Mouse (Mus musculus): Measurements from ENCODE around the gene Card9. TPM values are rescaled to one million over a fixed set of nuclear protein-coding genes. Genes with fewer than 3 reads are reported as not detected.
A peak's percentile ranks its signal among the peaks of the same experiment; 100 is the strongest.

Gene Card9
- polyA plus RNA-seq, 1 experiment from 2014 or later, result 1.9 TPM

- H3K4me1 ChIP-seq (ENCODE audit: control insufficient read depth, insufficient read depth, low read depth, low read length), result peaks cover 41% of the 10 kb centered on the region
- H3K9ac ChIP-seq (ENCODE audit: low read depth, low read length), result peak within 1 kb of the TSS; percentile 96
- H3K27ac ChIP-seq (ENCODE audit: low read depth, low read length), result peak within 1 kb of the TSS; percentile 99
- no peaks in the 10 kb centered on the region for H3K9me3 ChIP-seq (ENCODE audit: control insufficient read depth, low read length)
- WGBS, result under 1% methylated on average over 43 of the region's 66 CpGs
- ATAC-seq, result peak; percentile 87
- peak within 1 kb of the TSS; percentile 93 for H3K4me3 ChIP-seq (ENCODE audit: low read length)
- no peaks in the 10 kb centered on the region for H3K27me3 ChIP-seq (replicated peaks; ENCODE audit: control insufficient read depth, insufficient read depth, low read length)
- peak within 1 kb of the TSS; percentile 95 for H3K4me2 ChIP-seq (ENCODE audit: low read length)
- no peaks in the 10 kb centered on the region for H3K36me3 ChIP-seq (ENCODE audit: control insufficient read depth, insufficient read depth, low read length)
Measured at GRCm38 (mm10) chr2:26315072-26315924, 45.4 kb downstream of the Card9 start, which contains the start of gene Gpsm1. Gene Gpsm1 (plus strand): TSS chr2:26315515.

GRCm38 (mm10) chr2:26314281-26315071 lies 46.2 kb downstream of the Card9 start:
- H3K36me3 ChIP-seq (ENCODE audit: control insufficient read depth, insufficient read depth, low read length), result no peaks in the 10 kb centered on the region
- ATAC-seq, result no peak
- peak overlapping the region; percentile 96 for H3K9ac ChIP-seq (ENCODE audit: low read depth, low read length)
- peak overlapping the region; percentile 93 for H3K4me3 ChIP-seq (ENCODE audit: low read length)
- peaks cover 33% of the 10 kb centered on the region for H3K4me1 ChIP-seq (ENCODE audit: control insufficient read depth, insufficient read depth, low read depth, low read length)
- no peaks in the 10 kb centered on the region for H3K9me3 ChIP-seq (ENCODE audit: control insufficient read depth, low read length)
- H3K4me2 ChIP-seq (ENCODE audit: low read length), result peak overlapping the region; percentile 95
- peak overlapping the region; percentile 99 for H3K27ac ChIP-seq (ENCODE audit: low read depth, low read length)
- WGBS, result 57% methylated on average over 13 of the region's 13 CpGs
- no peaks in the 10 kb centered on the region for H3K27me3 ChIP-seq (replicated peaks; ENCODE audit: control insufficient read depth, insufficient read depth, low read length)

- H3K4me3 ChIP-seq (ENCODE audit: low read length), result no peak overlapping the region
- ATAC-seq, result no peak
- 94% methylated on average over 1 of the region's 1 CpGs for WGBS
Measured at GRCm38 (mm10) chr2:26313394-26313793, 47.3 kb downstream of the Card9 start.

GRCm38 (mm10) chr2:26312812-26313211 lies 47.9 kb downstream of the Card9 start:
- Histone ChIP-seq H3K27ac (ENCODE audit: low read depth, low read length) (no peak overlapping the region), H3K9ac (ENCODE audit: low read depth, low read length) (no peak overlapping the region), H3K4me1 (ENCODE audit: control insufficient read depth, insufficient read depth, low read depth, low read length) (peaks cover 16% of the 10 kb centered on the region), H3K4me2 (ENCODE audit: low read length) (no peak overlapping the region), H3K9me3 (ENCODE audit: control insufficient read depth, low read length) (no peaks in the 10 kb centered on the region), H3K27me3 (replicated peaks; ENCODE audit: control insufficient read depth, insufficient read depth, low read length) (no peaks in the 10 kb centered on the region), H3K4me3 (ENCODE audit: low read length) (no peak overlapping the region), H3K36me3 (ENCODE audit: control insufficient read depth, insufficient read depth, low read length) (no peaks in the 10 kb centered on the region)
- ATAC-seq, result no peak
- 73% methylated on average over 2 of the region's 2 CpGs for WGBS

More at GRCm38 (mm10) chr2:26313394-26313793, 47.3 kb downstream of the Card9 start:
- no peaks in the 10 kb centered on the region for H3K9me3 ChIP-seq (ENCODE audit: control insufficient read depth, low read length)
- no peaks in the 10 kb centered on the region for H3K36me3 ChIP-seq (ENCODE audit: control insufficient read depth, insufficient read depth, low read length)
- peaks cover 22% of the 10 kb centered on the region for H3K4me1 ChIP-seq (ENCODE audit: control insufficient read depth, insufficient read depth, low read depth, low read length)
- no peaks in the 10 kb centered on the region for H3K27me3 ChIP-seq (replicated peaks; ENCODE audit: control insufficient read depth, insufficient read depth, low read length)
- H3K9ac ChIP-seq (ENCODE audit: low read depth, low read length), result no peak overlapping the region
- no peak overlapping the region for H3K4me2 ChIP-seq (ENCODE audit: low read length)
- H3K27ac ChIP-seq (ENCODE audit: low read depth, low read length), result no peak overlapping the region

DNA sequence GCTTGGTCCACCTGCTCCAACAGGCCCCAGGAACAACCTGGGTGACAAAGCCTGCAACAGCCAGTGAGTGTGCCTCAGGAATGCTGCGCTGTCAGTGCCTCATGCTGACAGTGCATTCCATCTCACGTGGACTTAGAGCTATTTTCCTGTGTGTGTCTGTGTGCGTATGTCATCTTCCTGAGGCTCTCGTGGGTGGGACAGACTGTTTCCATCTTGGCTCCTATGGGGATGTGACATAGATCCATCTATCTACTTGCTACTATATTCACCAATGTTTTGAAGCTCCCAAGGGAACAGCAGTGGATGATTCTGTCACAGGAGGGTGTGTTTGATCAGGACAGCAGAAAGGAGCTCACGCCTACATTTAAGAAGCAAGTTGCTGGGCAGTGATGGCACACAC lies 48.8 kb downstream of the Card9 start:
- WGBS, result 67% methylated on average over 5 of the region's 5 CpGs

DNA sequence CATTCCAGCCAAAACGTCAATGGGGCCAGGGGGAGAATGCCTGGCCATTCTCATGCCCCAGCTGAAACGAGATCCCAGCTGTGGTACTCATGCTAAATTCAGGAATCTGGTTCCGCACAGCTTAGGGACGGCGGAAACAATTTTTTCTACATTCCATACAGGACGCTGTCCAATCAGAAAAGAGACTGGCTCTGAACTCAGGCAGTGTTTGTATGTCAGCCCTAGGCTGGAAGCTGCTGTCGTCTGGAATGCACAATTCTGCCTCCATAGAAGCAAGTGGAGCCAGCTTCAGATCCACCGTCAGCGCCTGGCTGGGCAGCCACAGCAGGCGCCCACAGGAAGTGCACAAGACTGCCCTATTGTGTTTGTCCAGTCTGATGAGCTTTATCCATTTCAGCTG lies 51.0 kb downstream of the Card9 start:
- Histone ChIP-seq H3K4me2 (ENCODE audit: low read length) (peak overlapping the region; percentile 8; the same call in 1 of the 2 replicates), H3K4me3 (ENCODE audit: low read length) (no peak overlapping the region), H3K27ac (ENCODE audit: low read depth, low read length) (0 out of 2 replicates have a peak overlapping the region, but pooled peaks have one; percentile 4), H3K9ac (ENCODE audit: low read depth, low read length) (0 out of 2 replicates have a peak overlapping the region, but pooled peaks have one; percentile 9), H3K9me3 (ENCODE audit: control insufficient read depth, low read length) (no peaks in the 10 kb centered on the region), H3K4me1 (ENCODE audit: control insufficient read depth, insufficient read depth, low read depth, low read length) (no peaks in the 10 kb centered on the region; the same call in 1 of the 2 replicates), H3K36me3 (ENCODE audit: control insufficient read depth, insufficient read depth, low read length) (no peaks in the 10 kb centered on the region), H3K27me3 (replicated peaks; ENCODE audit: control insufficient read depth, insufficient read depth, low read length) (no peaks in the 10 kb centered on the region)
- 17% methylated on average over 10 of the region's 10 CpGs for WGBS
- 0 out of 2 replicates have a peak, but pooled peaks have one; percentile 52 for ATAC-seq

More for the DNA sequence above, 48.8 kb downstream of the Card9 start:
- no peak for ATAC-seq
- Histone ChIP-seq H3K9ac (ENCODE audit: low read depth, low read length) (no peak overlapping the region), H3K4me3 (ENCODE audit: low read length) (no peak overlapping the region), H3K36me3 (ENCODE audit: control insufficient read depth, insufficient read depth, low read length) (no peaks in the 10 kb centered on the region), H3K27me3 (replicated peaks; ENCODE audit: control insufficient read depth, insufficient read depth, low read length) (no peaks in the 10 kb centered on the region), H3K4me2 (ENCODE audit: low read length) (no peak overlapping the region), H3K4me1 (ENCODE audit: control insufficient read depth, insufficient read depth, low read depth, low read length) (peaks cover 7% of the 10 kb centered on the region), H3K27ac (ENCODE audit: low read depth, low read length) (no peak overlapping the region), H3K9me3 (ENCODE audit: control insufficient read depth, low read length) (no peaks in the 10 kb centered on the region)

GRCm38 (mm10) chr2:26306702-26307101 lies 54.0 kb downstream of the Card9 start:
- ATAC-seq, result no peak
- Histone ChIP-seq H3K36me3 (ENCODE audit: control insufficient read depth, insufficient read depth, low read length) (no peaks in the 10 kb centered on the region), H3K4me1 (ENCODE audit: control insufficient read depth, insufficient read depth, low read depth, low read length) (no peaks in the 10 kb centered on the region), H3K4me2 (ENCODE audit: low read length) (no peak overlapping the region), H3K27me3 (replicated peaks; ENCODE audit: control insufficient read depth, insufficient read depth, low read length) (no peaks in the 10 kb centered on the region), H3K9me3 (ENCODE audit: control insufficient read depth, low read length) (no peaks in the 10 kb centered on the region; the same call in 1 of the 2 replicates), H3K9ac (ENCODE audit: low read depth, low read length) (no peak overlapping the region), H3K4me3 (ENCODE audit: low read length) (no peak overlapping the region), H3K27ac (ENCODE audit: low read depth, low read length) (no peak overlapping the region)
- 94% methylated on average over 3 of the region's 3 CpGs for whole genome bisulfite sequencing

GRCm38 (mm10) chr2:26305555-26305954 lies 55.2 kb downstream of the Card9 start:
- H3K4me2 ChIP-seq (ENCODE audit: low read length), result no peak overlapping the region
- no peak overlapping the region for H3K27ac ChIP-seq (ENCODE audit: low read depth, low read length)
- no peak overlapping the region for H3K9ac ChIP-seq (ENCODE audit: low read depth, low read length)
- H3K36me3 ChIP-seq (ENCODE audit: control insufficient read depth, insufficient read depth, low read length), result no peaks in the 10 kb centered on the region
- no peak overlapping the region for H3K4me3 ChIP-seq (ENCODE audit: low read length)
- 86% methylated on average over 2 of the region's 2 CpGs for WGBS
- H3K27me3 ChIP-seq (replicated peaks; ENCODE audit: control insufficient read depth, insufficient read depth, low read length), result no peaks in the 10 kb centered on the region
- peaks cover 2% of the 10 kb centered on the region; the same call in 1 of the 2 replicates for H3K4me1 ChIP-seq (ENCODE audit: control insufficient read depth, insufficient read depth, low read depth, low read length)
- ATAC-seq, result no peak
- no peaks in the 10 kb centered on the region; the same call in 1 of the 2 replicates for H3K9me3 ChIP-seq (ENCODE audit: control insufficient read depth, low read length)

GRCm38 (mm10) chr2:26304711-26305110 lies 56.0 kb downstream of the Card9 start:
- Histone ChIP-seq H3K9ac (ENCODE audit: low read depth, low read length) (no peak overlapping the region), H3K4me2 (ENCODE audit: low read length) (no peak overlapping the region), H3K9me3 (ENCODE audit: control insufficient read depth, low read length) (no peaks in the 10 kb centered on the region; the same call in 1 of the 2 replicates), H3K27ac (ENCODE audit: low read depth, low read length) (no peak overlapping the region), H3K27me3 (replicated peaks; ENCODE audit: control insufficient read depth, insufficient read depth, low read length) (no peaks in the 10 kb centered on the region), H3K4me1 (ENCODE audit: control insufficient read depth, insufficient read depth, low read depth, low read length) (peaks cover 10% of the 10 kb centered on the region), H3K36me3 (ENCODE audit: control insufficient read depth, insufficient read depth, low read length) (no peaks in the 10 kb centered on the region), H3K4me3 (ENCODE audit: low read length) (no peak overlapping the region)
- 77% methylated on average over 1 of the region's 1 CpGs for WGBS
- ATAC-seq, result no peak
